Mouse (Mus musculus): ENCODE measurements around the gene Dnaja2. TPM values are rescaled to one million over a fixed set of nuclear protein-coding genes. Genes with fewer than 3 reads are reported as not detected.
A peak's percentile ranks its signal among the peaks of the same experiment; 100 is the strongest.

Dnaja2 gene
- 101 and 104 TPM in 2 replicates for polyA plus RNA-seq (2015; fragmentation: Nextera tagmentation; extraction: Ambion mirVana)

DNA sequence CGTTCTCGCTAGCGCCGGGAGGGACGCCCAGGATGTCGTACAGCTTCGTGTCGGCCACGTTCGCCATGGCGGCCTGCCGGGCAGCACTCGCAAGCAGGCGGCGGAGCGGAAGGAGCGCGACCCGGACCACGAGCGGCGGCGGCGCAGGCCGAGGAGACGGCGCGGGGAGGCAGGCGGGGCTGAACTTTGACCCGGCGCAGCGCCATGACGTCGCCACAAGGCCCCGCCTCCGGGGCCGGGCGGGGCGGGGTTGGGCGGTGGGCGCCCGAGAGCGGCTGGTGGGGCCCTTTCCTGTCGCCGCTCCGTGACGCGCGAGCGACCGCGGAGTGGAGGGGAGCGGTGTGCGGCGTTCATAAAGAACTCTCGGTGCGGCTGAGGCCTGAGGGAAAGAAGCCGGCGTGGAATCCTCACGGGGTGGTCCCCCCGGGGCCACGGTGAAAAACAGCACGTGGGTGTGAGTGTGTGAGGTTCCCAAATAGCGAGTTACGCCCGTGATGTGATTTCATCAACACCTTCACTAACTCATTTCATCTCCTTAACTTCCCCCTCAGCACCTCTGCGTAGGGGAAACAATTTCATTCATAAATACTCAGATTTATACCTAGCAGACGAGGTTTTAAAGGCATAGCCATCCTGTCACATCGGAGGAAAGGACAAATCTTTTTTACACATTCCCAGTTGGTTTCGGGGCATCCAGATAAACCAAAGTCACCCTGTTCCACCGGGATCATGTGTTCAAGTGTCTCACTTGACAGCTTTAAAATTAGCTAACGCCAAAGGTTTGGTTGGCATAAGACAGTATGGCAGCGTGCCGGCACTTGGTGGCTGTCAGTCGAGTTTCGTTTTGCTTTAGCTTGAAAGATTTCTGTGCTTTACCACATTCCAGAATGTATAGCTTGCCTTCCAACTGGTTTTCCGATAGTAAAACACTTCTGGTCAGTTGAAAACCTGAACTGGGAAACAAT lies at the start of gene Dnaja2:
Gene Dnaja2, minus strand, starts transcription at position 164 of the 965 bp plus-strand sequence.
- TF ChIP-seq CTCF (IDR thresholded peaks at IDR 0.05; ENCODE audit: low read depth): peak; percentile 19; the same call in 1 of the 2 replicates
- no peaks in the 10 kb centered on the region for H3K4me1 ChIP-seq (replicated peaks; ENCODE audit: control insufficient read depth, insufficient read depth, low read length)
- peak within 1 kb of the TSS; percentile 92 for H3K9ac ChIP-seq (ENCODE audit: low read depth, low read length)
- H3K4me2 ChIP-seq (replicated peaks; ENCODE audit: low read depth): peak within 1 kb of the TSS; percentile 81
- under 1% methylated on average over 75 of the region's 77 CpGs for WGBS
- no peaks in the 10 kb centered on the region for H3K36me3 ChIP-seq (ENCODE audit: control insufficient read depth, insufficient read depth)
- H3K27me3 ChIP-seq (replicated peaks; ENCODE audit: control insufficient read depth, insufficient read depth, low read length): no peaks in the 10 kb centered on the region
- peak within 1 kb of the TSS; percentile 97 for H3K27ac ChIP-seq (ENCODE audit: low read depth, low read length)
- no peaks in the 10 kb centered on the region for H3K9me3 ChIP-seq (ENCODE audit: control insufficient read depth)
- peak; percentile 92 for ATAC-seq
- peak within 1 kb of the TSS; percentile 83 for H3K4me3 ChIP-seq (ENCODE audit: low read depth, low read length)

DNA sequence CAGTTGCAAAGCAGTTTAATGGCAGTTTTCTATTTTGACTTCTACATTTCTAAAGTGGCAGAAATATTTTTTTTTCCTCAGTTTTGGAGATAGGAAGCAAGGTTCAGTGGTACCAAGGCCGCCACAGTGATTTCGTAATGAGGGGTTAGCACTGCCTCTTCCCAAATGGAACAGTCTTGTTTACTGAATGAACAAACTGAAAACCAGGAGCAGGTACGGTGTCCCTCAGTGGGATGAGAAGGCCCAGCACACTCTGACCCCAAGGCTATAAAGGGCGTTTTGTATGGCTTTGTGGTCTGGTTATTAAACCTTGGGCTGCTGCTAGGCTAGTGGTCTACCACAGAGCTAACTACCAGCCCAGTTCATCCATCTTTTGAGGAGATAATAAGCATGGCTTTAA lies 49.1 kb upstream of the Dnaja2 start:
- no peaks in the 10 kb centered on the region for H3K9me3 ChIP-seq (ENCODE audit: control insufficient read depth)
- no peak overlapping the region for H3K27ac ChIP-seq (ENCODE audit: low read depth, low read length)
- no peaks in the 10 kb centered on the region for H3K36me3 ChIP-seq (ENCODE audit: control insufficient read depth, insufficient read depth)
- H3K27me3 ChIP-seq (replicated peaks; ENCODE audit: control insufficient read depth, insufficient read depth, low read length): no peaks in the 10 kb centered on the region
- no peak overlapping the region for H3K4me2 ChIP-seq (replicated peaks; ENCODE audit: low read depth)
- no peak overlapping the region for H3K4me3 ChIP-seq (ENCODE audit: low read depth, low read length)
- no peaks in the 10 kb centered on the region for H3K4me1 ChIP-seq (replicated peaks; ENCODE audit: control insufficient read depth, insufficient read depth, low read length)
- H3K9ac ChIP-seq (ENCODE audit: low read depth, low read length): no peak overlapping the region
- 75% methylated on average over 4 of the region's 4 CpGs for WGBS
- no peak for ATAC-seq
- no peak for TF ChIP-seq CTCF (IDR thresholded peaks at IDR 0.05; ENCODE audit: low read depth)

DNA sequence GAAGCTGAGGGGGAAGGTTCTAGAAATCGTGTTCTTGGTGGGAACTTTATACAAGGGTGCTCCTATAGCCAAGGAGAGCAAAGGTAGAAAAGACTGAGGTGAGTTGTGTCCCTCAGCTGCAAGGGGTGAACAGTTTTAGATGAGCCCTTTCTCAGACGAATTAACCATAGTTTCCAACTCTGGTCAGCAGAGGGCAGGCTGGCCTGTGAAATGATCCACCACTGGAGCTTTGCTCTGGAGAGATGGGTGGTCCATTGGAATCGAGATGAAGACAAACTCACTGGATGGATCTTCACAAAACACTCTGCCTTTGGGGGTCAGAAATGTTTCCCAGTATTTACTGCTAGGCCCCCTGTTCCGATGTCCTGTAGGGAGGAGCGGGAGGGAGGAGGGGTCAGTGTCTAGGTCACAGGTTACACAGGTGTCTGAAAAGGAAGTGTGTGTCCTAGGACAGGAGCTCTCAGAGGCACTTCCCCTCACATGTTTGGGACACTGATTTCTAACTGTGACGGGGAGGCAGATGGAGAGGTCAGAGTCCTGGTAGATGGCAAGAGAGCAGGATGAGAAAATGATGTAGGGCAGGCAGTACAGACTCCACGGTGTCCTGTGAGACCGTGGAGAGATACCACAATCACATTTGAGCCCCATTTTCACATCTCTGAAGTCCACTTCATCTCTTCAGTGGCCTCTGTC lies 48.2 kb upstream of the Dnaja2 start:
- Histone ChIP-seq H3K27ac (ENCODE audit: low read depth, low read length) (no peak overlapping the region), H3K27me3 (replicated peaks; ENCODE audit: control insufficient read depth, insufficient read depth, low read length) (no peaks in the 10 kb centered on the region)
- 40% methylated on average over 8 of the region's 8 CpGs for WGBS

DNA sequence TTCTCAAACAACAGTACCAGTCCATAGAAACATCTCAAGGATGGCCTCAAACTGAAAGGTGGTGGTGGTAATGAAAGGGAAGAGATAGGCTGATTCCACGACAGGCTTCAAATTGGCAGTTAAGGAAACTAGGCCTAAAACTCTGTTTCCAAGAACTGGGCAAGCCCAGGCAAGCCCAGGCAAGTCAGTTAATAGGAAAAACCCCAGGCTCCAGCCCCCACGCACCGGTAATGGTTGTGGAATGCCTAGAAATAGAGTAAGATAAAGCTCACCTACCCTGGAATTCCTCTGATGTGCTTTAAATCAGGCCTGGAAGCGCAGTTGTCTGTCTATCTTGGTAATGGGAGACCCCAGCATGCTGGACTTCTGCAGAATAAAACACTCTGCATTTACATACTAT lies 47.6 kb upstream of the Dnaja2 start:
- no peaks in the 10 kb centered on the region for H3K27me3 ChIP-seq (replicated peaks; ENCODE audit: control insufficient read depth, insufficient read depth, low read length)
- H3K4me3 ChIP-seq (ENCODE audit: low read depth, low read length): no peak overlapping the region
- no peaks in the 10 kb centered on the region for H3K9me3 ChIP-seq (ENCODE audit: control insufficient read depth)
- no peak overlapping the region for H3K27ac ChIP-seq (ENCODE audit: low read depth, low read length)
- ATAC-seq: no peak
- H3K9ac ChIP-seq (ENCODE audit: low read depth, low read length): no peak overlapping the region
- no peaks in the 10 kb centered on the region for H3K36me3 ChIP-seq (ENCODE audit: control insufficient read depth, insufficient read depth)
- H3K4me1 ChIP-seq (replicated peaks; ENCODE audit: control insufficient read depth, insufficient read depth, low read length): no peaks in the 10 kb centered on the region
- no peak overlapping the region for H3K4me2 ChIP-seq (replicated peaks; ENCODE audit: low read depth)
- TF ChIP-seq CTCF (IDR thresholded peaks at IDR 0.05; ENCODE audit: low read depth): no peak
- WGBS: 84% methylated on average over 4 of the region's 4 CpGs

More for the DNA sequence above, 48.2 kb upstream of the Dnaja2 start:
- no peaks in the 10 kb centered on the region for H3K4me1 ChIP-seq (replicated peaks; ENCODE audit: control insufficient read depth, insufficient read depth, low read length)
- TF ChIP-seq CTCF (IDR thresholded peaks at IDR 0.05; ENCODE audit: low read depth): peak; percentile 80
- no peaks in the 10 kb centered on the region for H3K36me3 ChIP-seq (ENCODE audit: control insufficient read depth, insufficient read depth)
- H3K9me3 ChIP-seq (ENCODE audit: control insufficient read depth): no peaks in the 10 kb centered on the region
- ATAC-seq: no peak
- H3K4me3 ChIP-seq (ENCODE audit: low read depth, low read length): no peak overlapping the region
- no peak overlapping the region for H3K4me2 ChIP-seq (replicated peaks; ENCODE audit: low read depth)
- H3K9ac ChIP-seq (ENCODE audit: low read depth, low read length): no peak overlapping the region

DNA sequence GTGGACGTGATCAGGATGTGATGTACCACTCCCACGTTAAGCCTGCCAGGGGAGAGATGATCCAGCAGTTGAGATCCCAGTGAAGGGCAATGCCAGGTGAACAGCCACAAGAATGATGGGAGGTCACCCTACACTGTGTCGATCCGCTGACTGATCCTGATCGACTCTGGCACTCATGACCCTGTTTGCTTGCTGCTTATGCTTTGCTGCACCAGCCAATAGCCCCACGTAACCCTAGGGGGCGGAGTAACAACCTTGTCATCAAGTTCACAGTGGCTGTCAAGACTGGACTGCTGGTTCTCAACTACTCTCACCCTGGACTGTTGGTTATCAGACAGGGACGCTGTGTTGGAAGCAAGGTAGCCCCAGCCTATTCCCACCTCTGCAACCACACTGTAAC lies 46.6 kb upstream of the Dnaja2 start:
- H3K27ac ChIP-seq (ENCODE audit: low read depth, low read length): no peak overlapping the region
- no peak for ATAC-seq
- no peaks in the 10 kb centered on the region for H3K9me3 ChIP-seq (ENCODE audit: control insufficient read depth)
- H3K4me1 ChIP-seq (replicated peaks; ENCODE audit: control insufficient read depth, insufficient read depth, low read length): no peaks in the 10 kb centered on the region
- no peak overlapping the region for H3K4me2 ChIP-seq (replicated peaks; ENCODE audit: low read depth)
- no peak overlapping the region for H3K4me3 ChIP-seq (ENCODE audit: low read depth, low read length)
- 78% methylated on average over 8 of the region's 8 CpGs for WGBS
- H3K27me3 ChIP-seq (replicated peaks; ENCODE audit: control insufficient read depth, insufficient read depth, low read length): no peaks in the 10 kb centered on the region
- no peak for TF ChIP-seq CTCF (IDR thresholded peaks at IDR 0.05; ENCODE audit: low read depth)
- H3K9ac ChIP-seq (ENCODE audit: low read depth, low read length): no peak overlapping the region
- H3K36me3 ChIP-seq (ENCODE audit: control insufficient read depth, insufficient read depth): no peaks in the 10 kb centered on the region
